Mouse (Mus musculus) E14TG2a.4 (cell line): ENCODE data around the gene Nemp1.
"Not testable (repeated sequence)": the region's sequence is repeated elsewhere in the genome, so short reads cannot be mapped to it uniquely, and the experiment has no call there.

Experiments used
- H3K27me3 ChIP-seq: 2 replicates; pipeline ENCODE4 v1.6.1; 2014; ENCODE audit warnings: low read length, control low read depth; ENCODE audit not compliant: insufficient read depth
- H3K36me3 ChIP-seq: 2 replicates; pipeline ENCODE4 v1.6.1; 2014; ENCODE audit warnings: low read length, control low read depth; ENCODE audit not compliant: insufficient read depth
- H3K4me1 ChIP-seq: replicated peaks from 2 replicates; pipeline ENCODE4 v1.6.1; 2014; ENCODE audit warnings: low read depth, low read length, control low read depth
- H3K4me3 ChIP-seq: replicated peaks from 2 replicates; pipeline ENCODE4 v1.5.1; 2014; ENCODE audit warnings: mild to moderate bottlenecking, low read length
- H3K9me3 ChIP-seq: 2 replicates; pipeline ENCODE4 v1.6.1; 2014; ENCODE audit warnings: low read length, control low read depth
- CTCF ChIP-seq: conservative IDR thresholded peaks from 2 replicates; pipeline ENCODE4 v1.5.1; 2014; ENCODE audit warnings: low read length
- NANOG ChIP-seq: IDR thresholded peaks from 2 replicates; pipeline ENCODE4 v1.6.1; 2014; ENCODE audit warnings: borderline replicate concordance, low read length, mixed read lengths
- POU5F1 ChIP-seq: IDR thresholded peaks from 2 replicates; pipeline ENCODE4 v1.6.1; 2014; ENCODE audit warnings: low read length, borderline replicate concordance

The Nemp1 gene

GRCm38 (mm10) chr10:127641861-127642771 lies 24.6 kb upstream of the Nemp1 start:
- no peaks in the 10 kb centered on the region for H3K36me3 ChIP-seq
- peaks cover 32% of the 10 kb centered on the region for H3K27me3 ChIP-seq
- H3K4me1 ChIP-seq = peaks cover 27% of the 10 kb centered on the region
- H3K4me3 ChIP-seq = peak overlapping the region; percentile 74
- no peak for TF ChIP-seq POU5F1
- peak; percentile 82 for TF ChIP-seq CTCF
- no peak for TF ChIP-seq NANOG
- no peaks in the 10 kb centered on the region for H3K9me3 ChIP-seq

- Histone ChIP-seq H3K4me1 (peaks cover 27% of the 10 kb centered on the region), H3K9me3 (no peaks in the 10 kb centered on the region), H3K36me3 (no peaks in the 10 kb centered on the region), H3K4me3 (peak within 1 kb of the TSS; percentile 74), H3K27me3 (peaks cover 32% of the 10 kb centered on the region)
- TF ChIP-seq POU5F1 (no peak), CTCF (no peak), NANOG (no peak)
Measured at GRCm38 (mm10) chr10:127642772-127643552, 23.7 kb upstream of the Nemp1 start, which contains the start of gene Stat6. Stat6 (plus strand) TSS chr10:127642986.

DNA sequence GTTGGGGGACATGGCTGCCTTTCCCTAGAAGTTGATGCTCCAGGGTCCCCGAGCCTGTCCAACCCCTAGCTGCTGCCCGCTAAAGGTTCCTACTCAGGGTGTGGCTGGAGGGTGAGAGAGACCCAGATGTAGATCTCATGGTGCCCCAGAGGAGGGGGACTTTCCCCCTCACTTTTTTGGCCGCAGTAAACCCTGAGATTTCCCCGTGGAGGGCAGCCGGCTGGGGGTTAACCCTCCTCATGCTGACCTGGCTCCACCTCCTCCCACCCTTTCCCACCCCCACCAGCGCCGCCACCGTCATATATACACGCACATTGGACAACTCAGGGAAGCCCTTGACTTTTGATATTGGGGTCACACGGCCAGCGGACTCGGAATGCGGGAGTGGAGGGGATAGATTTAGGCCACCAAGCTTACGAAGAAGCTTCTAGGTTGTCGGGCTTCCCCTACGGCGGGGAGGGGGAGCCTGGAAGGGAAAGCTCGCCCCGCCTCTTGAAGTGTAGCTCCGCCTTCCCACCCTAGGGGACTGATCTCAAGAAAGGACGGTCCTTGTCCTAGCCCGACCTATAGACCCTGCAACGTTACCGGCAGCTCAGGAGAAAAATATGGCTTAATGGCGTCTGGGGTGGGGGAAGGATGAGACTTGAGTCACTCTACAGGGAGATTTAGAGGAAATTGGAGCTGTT lies 23.0 kb upstream of the Nemp1 start:
- Histone ChIP-seq H3K9me3 (no peaks in the 10 kb centered on the region), H3K27me3 (peaks cover 32% of the 10 kb centered on the region), H3K4me3 (peak overlapping the region; percentile 74), H3K36me3 (no peaks in the 10 kb centered on the region), H3K4me1 (peaks cover 27% of the 10 kb centered on the region)
- TF ChIP-seq POU5F1 (no peak), CTCF (no peak), NANOG (no peak)

DNA sequence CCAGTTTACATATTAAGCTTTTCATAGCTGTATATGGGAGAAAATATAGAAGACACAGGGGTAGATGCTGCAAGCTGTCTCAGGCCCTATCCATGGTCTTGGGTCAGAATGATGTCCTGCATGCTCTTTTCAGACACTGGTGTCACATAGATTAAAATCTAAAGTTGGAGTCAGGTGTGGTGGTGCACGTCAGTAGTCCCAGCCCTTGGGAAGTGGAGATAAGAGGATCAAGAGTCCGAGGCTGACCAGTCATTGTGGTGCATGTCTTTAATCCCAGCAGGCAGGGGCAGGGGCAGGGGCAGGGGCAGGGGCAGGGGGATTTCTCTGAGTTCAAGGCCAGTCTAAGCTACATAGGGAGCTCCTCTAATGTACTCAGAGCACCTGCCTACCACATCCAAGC lies 20.9 kb upstream of the Nemp1 start:
- Histone ChIP-seq H3K4me1 (peaks cover 27% of the 10 kb centered on the region), H3K36me3 (no peaks in the 10 kb centered on the region)
- TF ChIP-seq POU5F1 (no peak), CTCF (no peak), NANOG (no peak)

GRCm38 (mm10) chr10:127652906-127653638 lies 13.6 kb upstream of the Nemp1 start:
- no peaks in the 10 kb centered on the region for H3K36me3 ChIP-seq

More for the DNA sequence above, 20.9 kb upstream of the Nemp1 start:
- no peak overlapping the region for H3K4me3 ChIP-seq
- peaks cover 29% of the 10 kb centered on the region for H3K27me3 ChIP-seq
- no peaks in the 10 kb centered on the region for H3K9me3 ChIP-seq

GRCm38 (mm10) chr10:127654970-127655579 lies 11.6 kb upstream of the Nemp1 start:
- H3K9me3 ChIP-seq = no peaks in the 10 kb centered on the region
- TF ChIP-seq NANOG (no peak), CTCF (no peak), POU5F1 (no peak)
- H3K36me3 ChIP-seq = peaks cover 10% of the 10 kb centered on the region
- H3K27me3 ChIP-seq = 0 out of 2 replicates have a peak, but pooled peaks cover 8% of the 10 kb centered on the region
- no peak overlapping the region for H3K4me3 ChIP-seq
- H3K4me1 ChIP-seq = peaks cover 75% of the 10 kb centered on the region

More at GRCm38 (mm10) chr10:127652906-127653638, 13.6 kb upstream of the Nemp1 start:
- TF ChIP-seq NANOG (peak; percentile 9; the same call in 1 of the 2 replicates), POU5F1 (no peak)
- Histone ChIP-seq H3K4me1 (peaks cover 56% of the 10 kb centered on the region), H3K27me3 (0 out of 2 replicates have a peak, but pooled peaks cover 8% of the 10 kb centered on the region), H3K4me3 (peak overlapping the region; percentile 79), H3K9me3 (no peaks in the 10 kb centered on the region)

DNA sequence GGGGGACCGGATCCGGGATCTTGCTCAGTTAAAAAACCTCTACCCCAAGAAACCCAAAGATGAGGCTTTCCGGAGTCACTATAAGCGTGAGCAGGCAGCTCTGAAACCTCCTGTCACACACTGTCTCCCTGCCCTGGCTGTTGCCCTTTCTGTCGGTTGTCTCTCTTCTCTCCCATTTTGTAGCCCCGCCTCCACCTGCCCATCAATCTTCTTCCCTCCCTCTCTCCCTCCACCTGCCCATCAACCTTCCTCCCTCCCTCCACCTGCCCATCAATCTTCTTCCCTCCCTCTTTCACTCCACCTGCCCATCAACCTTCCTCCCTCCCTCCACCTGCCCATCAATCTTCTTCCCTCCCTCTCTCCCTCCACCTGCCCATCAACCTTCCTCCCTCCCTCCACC lies 9.1 kb upstream of the Nemp1 start:
- not testable (repeated sequence) for H3K27me3 ChIP-seq, H3K9me3 ChIP-seq
- Histone ChIP-seq H3K4me3 (peak overlapping the region; percentile 87), H3K36me3 (peaks cover 25% of the 10 kb centered on the region), H3K4me1 (peaks cover 89% of the 10 kb centered on the region)
